8 mouse cellular contexts compared by ENCODE assay signal in the genomic region with DNA sequence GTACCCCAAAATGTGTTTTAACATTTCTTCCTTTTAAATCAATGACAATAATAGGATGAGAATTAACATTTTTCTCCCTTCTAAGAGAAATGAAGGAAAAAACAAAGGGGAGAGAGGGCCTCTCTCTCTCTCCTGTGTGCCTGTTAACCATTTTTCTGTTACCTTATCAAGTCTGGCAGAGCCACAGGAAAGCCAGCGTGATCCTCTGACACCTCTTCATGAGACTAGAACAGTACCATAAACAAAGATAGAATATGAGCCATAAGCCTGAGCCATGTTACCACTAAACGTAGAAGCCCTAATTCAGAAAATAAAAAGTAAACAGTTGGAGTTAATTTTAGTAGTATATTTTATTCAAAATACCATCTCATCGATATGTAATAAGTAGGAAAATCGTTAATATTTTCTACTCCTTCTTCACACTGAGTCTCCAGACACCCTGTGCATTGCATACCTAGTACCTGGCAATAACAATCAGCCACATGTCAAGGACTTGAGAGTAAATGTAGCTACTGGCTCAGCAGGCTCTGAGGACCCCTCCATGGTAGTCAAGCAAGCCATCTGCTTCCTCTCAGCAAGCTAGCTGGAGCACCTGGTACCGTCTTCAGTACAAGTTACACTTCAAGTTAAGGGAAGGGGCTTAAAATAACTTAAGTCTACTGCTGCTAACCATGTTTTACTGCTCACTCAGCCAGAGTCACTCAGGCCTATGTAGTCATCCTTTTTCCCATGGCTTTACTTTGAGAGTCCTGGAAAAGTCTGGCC. TPM values are rescaled to one million over a fixed set of nuclear protein-coding genes. Genes with fewer than 3 reads are reported as not detected.
DNase-seq lines count a peak whose midpoint lies in the region; ATAC-seq lines count a peak whose summit lies in the region.

No protein-coding gene starts in this region.

- H3K27ac ChIP-seq in limb, embryonic 13.5 days, result peak overlapping the region; percentile 39; the same call in 1 of the 2 replicates

- H3K36me3 ChIP-seq in limb, embryonic 13.5 days, result no peaks in the 10 kb centered on the region; the same call in 1 of the 2 replicates

- H3K27me3 ChIP-seq in limb, embryonic 13.5 days, result no peaks in the 10 kb centered on the region

- WGBS in limb, embryonic 13.5 days, result 62% methylated on average over 5 of the region's 5 CpGs

- peak overlapping the region; percentile 87 for H3K4me3 ChIP-seq in limb, embryonic 13.5 days

- peaks cover 54% of the 10 kb centered on the region for H3K4me1 ChIP-seq in limb, embryonic 13.5 days

- no peak for ATAC-seq in cerebellum, adult (ENCODE audit: insufficient number of reproducible peaks, low FRiP score, low TSS enrichment)
- ATAC-seq in limb, embryonic 13.5 days (ENCODE audit: low FRiP score, low read depth), result no peak

- DNase-seq in cerebellum, adult 9-10 months, result peak; percentile 73
- DNase-seq in thymus, postnatal 14 days, result peak; percentile 19
- no peak for DNase-seq in thymus, postnatal 10 days (ENCODE audit: low spot score in 2 of 2)
- no peak for DNase-seq in right cerebral cortex, adult 2 months (ENCODE audit: low spot score in 2 of 2)
- no peak for DNase-seq in gastrocnemius, postnatal 4 days (ENCODE audit: low spot score in 2 of 2)
- DNase-seq in embryo, embryonic 10.5 days (ENCODE audit: low spot score), result no peak

- H3K9me3 ChIP-seq in limb, embryonic 13.5 days, result no peaks in the 10 kb centered on the region

- H3K4me2 ChIP-seq in limb, embryonic 13.5 days (replicated peaks), result peak overlapping the region; percentile 69

- H3K9ac ChIP-seq in limb, embryonic 13.5 days, result peak overlapping the region; percentile 78

RNA-seq across cellular contexts. Expression of gene Cnksr3, which starts 2.2 kb away (rescaled TPM):
- polyA plus RNA-seq in limb, embryonic 13.5 days (2015; fragmentation: Nextera tagmentation; extraction: Ambion mirVana), result 11.7 and 12.7 TPM in 2 replicates
- 10 to 100 TPM; 14.1 to 15.3 TPM for total RNA-seq in gastrocnemius, postnatal 4 days (2021)

Comparison
In these comparisons a context has a peak if more than half of its experiments do, and no peak if none do; other contexts are left out.
1. DNase-seq: peak in cerebellum, adult 9-10 months (single experiment) and thymus, postnatal 14 days (single experiment); none in thymus, postnatal 10 days (0 of 2), right cerebral cortex, adult 2 months (0 of 2), gastrocnemius, postnatal 4 days (0 of 2) and embryo, embryonic 10.5 days (single experiment).